Mouse (Mus musculus) splenic B cell, adult 2 months (primary cell): ENCODE data around the gene Fbxo39.

Experiments
- DNase-seq: peaks from one replicate; pipeline ENCODE4 v3.0.0-alpha.2; 2011; ENCODE audit warnings: low read depth, low spot score
- H3K27me3 ChIP-seq: 2 replicates; pipeline ENCODE4 v1.6.1; 2012; ENCODE audit warnings: mild to moderate bottlenecking, low read length, moderate library complexity, mixed read lengths; ENCODE audit not compliant: control insufficient read depth, poor library complexity, insufficient read depth, severe bottlenecking
- H3K36me3 ChIP-seq: 2 replicates; pipeline ENCODE4 v1.6.1; 2012; ENCODE audit warnings: mild to moderate bottlenecking, low read length, moderate library complexity, mixed read lengths; ENCODE audit not compliant: control insufficient read depth, poor library complexity, insufficient read depth, severe bottlenecking

The Fbxo39 gene

DNA sequence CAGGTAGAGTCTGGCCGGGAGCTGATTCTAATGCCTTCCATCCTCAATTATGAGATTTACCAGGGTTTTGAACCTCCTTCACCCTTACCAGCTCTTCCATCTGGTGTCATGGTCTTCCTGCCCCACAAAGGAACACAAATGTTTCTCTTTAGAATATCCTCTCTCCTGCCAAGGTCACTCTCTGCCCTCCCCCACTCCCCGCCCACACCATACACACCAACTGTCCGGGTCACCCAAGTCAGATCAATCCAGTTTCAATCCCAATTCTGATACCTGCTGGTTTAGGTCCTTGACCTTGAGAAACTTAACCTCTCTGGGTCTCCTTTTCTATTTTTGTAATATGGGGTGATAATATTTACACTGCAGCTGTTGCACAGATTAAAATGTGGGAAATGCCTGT is 26.7 kb upstream of the Fbxo39 start:
- DNase-seq: no peak
- no peaks in the 10 kb centered on the region for H3K36me3 ChIP-seq
- no peaks in the 10 kb centered on the region for H3K27me3 ChIP-seq

DNA sequence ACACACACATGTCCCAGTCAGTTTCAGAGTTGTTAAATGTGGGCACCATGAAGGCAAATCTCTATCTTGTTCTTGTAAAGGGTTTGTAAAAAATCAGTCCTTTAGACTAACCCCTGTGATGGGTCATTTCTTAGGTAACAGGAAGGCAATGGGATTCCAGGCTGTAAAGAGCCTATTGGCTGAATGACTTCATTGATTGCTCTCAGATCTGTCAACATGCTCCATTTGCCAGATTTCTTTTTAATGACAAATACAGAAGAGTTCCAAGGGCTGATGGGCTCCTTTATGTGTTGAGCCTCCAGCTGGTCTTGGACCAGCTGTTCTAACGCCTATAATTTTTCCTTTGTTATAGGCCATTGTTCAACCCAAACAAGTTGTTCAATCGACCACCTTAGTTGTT is 21.1 kb upstream of the Fbxo39 start:
- H3K36me3 ChIP-seq: no peaks in the 10 kb centered on the region
- no peaks in the 10 kb centered on the region for H3K27me3 ChIP-seq
- no peak for DNase-seq

DNA sequence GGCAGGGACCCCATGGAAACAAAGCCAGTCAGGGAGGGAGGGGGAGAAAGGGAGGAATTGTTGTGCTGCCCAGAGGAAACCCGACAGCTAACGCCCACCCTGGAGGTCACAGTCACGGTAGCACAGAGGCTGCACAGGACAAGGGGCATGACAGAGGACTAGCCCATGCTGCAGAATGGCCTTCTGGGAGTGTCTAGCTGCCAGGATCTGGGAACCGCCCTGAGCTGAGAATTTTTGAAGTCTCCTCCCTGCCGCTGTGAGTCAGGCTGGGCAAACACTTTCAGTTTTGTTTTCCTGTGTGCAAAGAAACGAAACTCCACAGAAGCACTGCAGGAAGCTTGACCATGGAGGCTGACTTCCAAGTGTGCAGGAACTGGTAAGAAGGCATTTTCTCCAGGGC is 12.9 kb upstream of the Fbxo39 start, which contains the start of gene Xaf1:
Gene Xaf1 (plus strand): TSS at position 296 of the 400 bp plus-strand sequence.
- DNase-seq: peak; percentile 55
- H3K27me3 ChIP-seq: no peaks in the 10 kb centered on the region
- no peaks in the 10 kb centered on the region; the same call in 1 of the 2 replicates for H3K36me3 ChIP-seq

- no peaks in the 10 kb centered on the region for H3K27me3 ChIP-seq
- no peaks in the 10 kb centered on the region; the same call in 1 of the 2 replicates for H3K36me3 ChIP-seq
- no peak for DNase-seq
These were observed 12.0 kb upstream of the Fbxo39 start for GRCm38 (mm10) chr11:72302230-72302629.

GRCm38 (mm10) chr11:72307461-72307860 is 6.8 kb upstream of the Fbxo39 start:
- H3K27me3 ChIP-seq: no peaks in the 10 kb centered on the region
- no peak for DNase-seq
- H3K36me3 ChIP-seq: peaks cover 5% of the 10 kb centered on the region

DNA sequence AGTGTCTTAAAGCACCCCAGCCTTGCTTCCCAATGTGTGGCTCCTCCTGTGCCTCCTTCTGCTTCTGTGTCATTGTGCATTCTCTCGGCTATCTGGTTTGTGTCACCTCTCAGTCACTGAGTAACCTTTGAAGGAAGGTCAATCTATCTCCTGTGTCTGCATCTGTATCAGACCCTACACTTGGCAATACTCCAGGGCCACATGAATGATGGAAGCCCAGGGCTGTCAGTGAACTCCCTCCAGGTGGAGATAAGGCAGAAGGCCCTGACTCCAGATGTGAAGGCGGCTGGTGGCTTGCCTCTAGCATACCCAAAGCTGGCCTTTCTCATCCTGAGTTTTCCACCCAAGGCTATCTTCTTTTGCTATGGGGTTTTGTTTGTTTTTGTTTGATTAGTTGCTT is 5.3 kb upstream of the Fbxo39 start:
- no peaks in the 10 kb centered on the region for H3K27me3 ChIP-seq
- H3K36me3 ChIP-seq: peaks cover 5% of the 10 kb centered on the region
- no peak for DNase-seq

- H3K36me3 ChIP-seq: peaks cover 5% of the 10 kb centered on the region
- DNase-seq: no peak
- no peaks in the 10 kb centered on the region for H3K27me3 ChIP-seq
These were observed 3.8 kb upstream of the Fbxo39 start for GRCm38 (mm10) chr11:72310491-72310890.

- Histone ChIP-seq H3K27me3 (no peaks in the 10 kb centered on the region), H3K36me3 (peaks cover 5% of the 10 kb centered on the region)
- DNase-seq: no peak
These were observed 2.8 kb upstream of the Fbxo39 start for GRCm38 (mm10) chr11:72311355-72312001.

DNA sequence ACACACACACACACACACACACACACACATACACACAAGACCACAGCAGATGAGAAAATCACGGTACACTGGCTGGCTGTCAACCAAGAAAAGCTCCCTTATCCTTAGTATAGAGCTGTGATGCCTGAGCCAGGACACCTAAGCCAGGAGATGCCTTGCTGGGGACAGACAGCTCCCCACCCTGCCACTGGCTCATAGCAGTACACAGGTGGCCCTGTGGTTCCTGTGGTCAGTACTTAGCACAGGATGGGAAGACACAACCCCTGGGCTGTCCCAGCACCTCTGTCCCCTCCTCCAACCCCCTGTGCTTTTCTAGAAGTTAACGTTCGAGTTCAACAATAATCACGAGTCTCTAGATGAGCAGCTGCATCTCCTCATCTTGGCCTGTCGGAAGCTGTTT is 3.8 kb downstream of the Fbxo39 start:
- DNase-seq: no peak
- Histone ChIP-seq H3K27me3 (no peaks in the 10 kb centered on the region), H3K36me3 (no peaks in the 10 kb centered on the region)

- Histone ChIP-seq H3K36me3 (no peaks in the 10 kb centered on the region), H3K27me3 (no peaks in the 10 kb centered on the region)
- peak; percentile 48 for DNase-seq
These were observed 10.2 kb downstream of the Fbxo39 start for GRCm38 (mm10) chr11:72324431-72324830.

DNA sequence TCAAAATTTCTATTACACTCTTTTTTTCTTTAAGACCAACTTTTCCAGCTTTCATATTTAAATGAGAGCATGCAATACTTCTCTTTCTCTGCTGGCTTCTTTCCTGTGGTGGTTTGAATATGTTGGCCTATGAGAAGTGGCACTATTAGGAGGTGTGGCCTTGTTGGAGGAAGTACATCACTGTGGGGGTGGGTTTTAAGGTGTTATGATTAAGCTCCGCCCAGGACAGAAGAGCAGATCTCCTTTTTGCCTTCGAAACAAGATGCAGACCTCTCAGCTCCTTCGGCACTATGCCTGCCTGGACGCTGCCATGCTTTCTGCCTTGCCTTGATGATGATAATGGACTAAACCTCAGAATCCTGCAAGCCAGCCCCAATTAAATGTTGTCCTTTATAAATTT is 11.5 kb downstream of the Fbxo39 start:
- no peaks in the 10 kb centered on the region for H3K36me3 ChIP-seq
- peak; percentile 16 for DNase-seq
- no peaks in the 10 kb centered on the region for H3K27me3 ChIP-seq

DNA sequence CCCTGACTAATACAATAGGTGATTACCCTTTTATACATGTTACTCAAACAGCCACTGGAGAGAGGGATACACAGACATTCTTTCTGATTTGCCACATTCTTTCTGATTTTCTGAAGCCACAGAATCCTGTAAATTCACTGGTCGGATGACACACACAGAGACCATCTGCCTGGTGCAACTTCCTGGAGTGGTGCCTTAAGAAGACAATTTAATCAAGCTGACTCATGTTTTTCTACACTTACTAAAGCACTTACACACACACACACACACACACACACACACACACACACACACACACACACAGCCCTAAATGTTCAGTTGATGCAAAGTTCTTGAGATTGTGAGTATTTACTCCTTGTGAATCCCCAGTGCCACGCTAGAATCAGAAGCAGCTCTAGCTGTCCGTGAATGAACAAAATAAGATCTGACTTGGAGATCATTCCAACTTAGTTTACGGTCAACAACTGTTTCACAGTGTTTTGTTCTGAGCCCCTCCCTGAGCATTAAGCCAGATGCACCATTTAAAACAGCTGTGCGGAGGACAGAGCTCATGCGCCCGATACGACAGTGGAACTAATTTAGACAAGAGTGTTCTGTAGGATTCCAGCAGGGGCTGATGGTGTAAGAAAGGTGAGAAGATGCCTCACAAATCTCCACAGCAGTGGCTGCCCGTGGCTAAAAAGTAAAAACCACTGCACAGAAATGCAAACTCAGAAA is 18.9 kb downstream of the Fbxo39 start:
- H3K27me3 ChIP-seq: no peaks in the 10 kb centered on the region
- H3K36me3 ChIP-seq: no peaks in the 10 kb centered on the region
- DNase-seq: no peak

DNA sequence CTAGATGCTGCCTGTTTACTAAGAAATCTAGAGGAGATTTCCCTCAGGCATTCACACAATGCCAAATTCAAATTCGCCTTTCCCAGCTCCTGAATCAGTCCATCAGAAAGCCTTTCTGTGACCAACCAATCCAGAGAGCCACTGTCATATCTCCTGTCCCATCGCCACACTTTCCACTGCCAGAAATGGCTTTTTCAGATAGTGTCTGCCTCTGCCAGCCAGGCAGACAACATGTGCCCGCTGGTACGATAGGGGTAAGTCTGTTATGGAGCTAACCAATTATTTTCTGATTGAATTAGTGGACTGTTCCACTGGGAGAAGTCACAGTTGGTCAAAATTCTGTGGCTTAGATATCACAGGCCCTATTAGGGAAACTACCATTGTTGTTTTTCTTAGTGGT is 20.4 kb downstream of the Fbxo39 start:
- Histone ChIP-seq H3K36me3 (no peaks in the 10 kb centered on the region), H3K27me3 (no peaks in the 10 kb centered on the region)
- DNase-seq: no peak

DNA sequence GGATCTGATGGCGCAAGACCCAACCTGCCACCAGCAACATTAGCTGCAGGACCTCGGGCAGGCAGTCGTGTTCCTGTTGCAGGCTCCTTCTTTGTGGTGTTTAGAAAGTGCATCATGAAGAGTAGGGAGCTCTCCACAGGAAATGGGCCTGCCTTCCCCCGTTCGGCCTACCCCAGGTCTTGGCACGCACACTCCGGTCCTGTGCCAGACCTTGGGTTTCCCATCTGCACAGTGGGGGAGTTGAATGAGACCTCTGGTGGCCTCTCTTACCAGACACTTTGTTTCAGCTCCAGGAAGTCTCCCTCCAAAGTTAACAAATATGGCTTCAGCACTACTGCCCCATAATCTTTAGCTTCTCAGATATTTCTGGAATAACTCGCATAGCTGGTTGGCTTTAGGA is 22.5 kb downstream of the Fbxo39 start:
- DNase-seq: no peak
- H3K36me3 ChIP-seq: no peaks in the 10 kb centered on the region
- H3K27me3 ChIP-seq: no peaks in the 10 kb centered on the region

DNA sequence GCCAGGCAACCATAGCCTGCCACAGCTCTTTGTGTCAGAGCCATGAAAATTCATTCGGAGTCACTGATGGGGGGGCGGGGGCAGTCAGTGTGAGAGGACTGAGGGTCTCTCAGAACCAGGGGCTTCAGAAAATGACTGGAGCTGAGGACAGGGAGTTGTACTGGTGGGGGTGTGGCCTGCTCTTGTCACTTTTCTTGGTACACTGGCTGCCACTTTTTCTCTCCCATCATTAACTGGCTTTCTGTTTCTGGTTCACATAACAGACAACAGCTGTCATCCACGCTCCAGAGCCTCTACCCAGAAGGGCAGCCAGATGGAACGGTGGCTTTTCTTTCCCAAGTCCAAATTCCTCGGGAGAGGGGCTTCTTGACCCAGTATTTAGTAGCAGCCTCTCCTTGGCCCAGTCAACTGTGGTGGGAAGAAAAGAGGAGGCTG is 24.2 kb downstream of the Fbxo39 start:
- DNase-seq: no peak
- no peaks in the 10 kb centered on the region for H3K27me3 ChIP-seq
- H3K36me3 ChIP-seq: no peaks in the 10 kb centered on the region
